Mouse (Mus musculus) urinary bladder, adult 2 months (tissue): ENCODE data around the gene Gm5447. TPM values are rescaled to one million over a fixed set of nuclear protein-coding genes. Genes with fewer than 3 reads are reported as not detected.
A peak's percentile ranks its signal among the peaks of the same experiment; 100 is the strongest.

Experiments used
- DNase-seq: peaks from one replicate; pipeline ENCODE4 v3.0.0; 2022; ENCODE audit warnings: low spot score
- polyA plus RNA-seq: library from polyadenylated mRNA; depleted of rRNA; stranded (reverse); fragments of >200 nt; gene quantifications from 2 replicates; pipeline ENCODE4 v1.2.3, GENCODE M21; 2012; rRNA removed

Gm5447 gene
- 0.08 and 0.12 TPM in 2 replicates for polyA plus RNA-seq

DNA sequence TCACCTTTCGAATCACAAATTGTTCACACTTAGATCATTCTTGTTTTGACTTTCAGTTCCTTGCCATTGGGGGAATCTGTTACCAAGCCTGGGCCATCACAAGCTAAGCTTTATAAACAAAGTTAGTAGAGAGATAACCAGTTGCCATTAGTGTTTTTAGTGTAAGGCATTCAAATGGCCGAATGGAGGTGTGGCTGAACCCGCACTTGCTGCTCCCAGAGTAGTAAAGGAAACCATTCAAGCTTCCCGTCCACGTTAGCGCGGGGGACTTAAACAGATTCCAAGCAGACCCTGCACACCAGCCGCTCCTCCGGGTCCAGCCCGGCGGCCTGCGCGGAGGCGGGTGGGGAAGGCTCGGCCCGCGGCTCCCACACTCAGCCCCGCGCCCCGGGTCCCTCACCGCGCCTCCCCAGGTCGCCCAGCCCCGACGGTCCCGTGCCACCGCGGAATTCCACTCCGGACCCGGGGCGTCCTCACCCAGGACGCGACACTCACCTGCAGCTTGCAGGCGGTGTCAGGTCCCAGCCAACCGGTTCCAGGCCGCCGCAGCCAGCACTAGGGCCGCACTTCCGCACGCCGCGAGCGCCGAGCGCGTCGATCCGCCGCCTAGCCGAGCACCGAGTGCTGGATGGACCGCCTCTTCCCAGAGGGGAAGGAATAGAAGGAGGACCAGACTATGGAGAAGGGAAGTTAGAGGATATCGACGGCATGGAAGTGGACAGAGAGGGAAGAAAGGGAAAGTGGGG, at the start of gene Gm5447, which contains the start of gene Exoc2:
Gm5447 (plus strand) TSS at position 704 of the 746 bp plus-strand sequence.
Exoc2 (minus strand) TSS at position 593 of the 746 bp plus-strand sequence.
- peak; percentile 73 for DNase-seq

DNA sequence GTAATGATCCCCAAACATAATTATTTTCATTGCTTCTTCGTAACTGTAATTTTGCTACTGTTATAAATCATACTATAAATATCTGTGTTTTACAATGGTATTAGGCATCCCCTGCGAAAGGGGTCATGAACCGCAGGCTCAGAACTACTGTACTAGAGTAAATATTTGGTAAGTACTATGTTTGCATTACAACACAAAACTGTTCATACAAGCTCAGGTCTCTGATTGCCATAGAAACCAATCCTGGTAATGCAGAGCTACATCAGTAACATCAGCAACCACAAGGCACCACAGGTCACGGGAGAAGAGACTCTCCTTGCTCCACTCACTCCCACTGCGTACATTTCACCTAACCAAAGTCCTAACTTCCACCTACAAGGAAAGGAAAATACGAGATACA, 49.7 kb upstream of the Gm5447 start:
- no peak for DNase-seq

DNA sequence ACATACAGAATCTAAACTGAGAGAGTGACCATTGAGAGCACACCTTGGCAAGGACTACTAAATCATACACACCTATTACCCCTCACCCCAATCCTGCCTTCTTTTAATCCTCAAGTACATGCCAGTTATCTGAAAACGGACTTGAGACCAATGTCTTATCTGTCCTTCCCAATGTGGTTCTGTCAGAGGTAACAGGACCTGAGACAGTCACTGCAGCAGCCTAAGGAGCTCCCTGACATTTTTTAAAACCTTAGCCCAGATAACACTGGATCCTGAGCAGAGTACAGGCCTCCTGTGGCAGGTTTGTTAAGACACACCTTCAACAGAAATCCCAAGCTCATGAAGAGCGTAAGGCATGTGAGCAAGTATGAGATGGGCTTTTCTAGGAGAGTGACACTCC, 44.9 kb upstream of the Gm5447 start:
- no peak for DNase-seq

DNA sequence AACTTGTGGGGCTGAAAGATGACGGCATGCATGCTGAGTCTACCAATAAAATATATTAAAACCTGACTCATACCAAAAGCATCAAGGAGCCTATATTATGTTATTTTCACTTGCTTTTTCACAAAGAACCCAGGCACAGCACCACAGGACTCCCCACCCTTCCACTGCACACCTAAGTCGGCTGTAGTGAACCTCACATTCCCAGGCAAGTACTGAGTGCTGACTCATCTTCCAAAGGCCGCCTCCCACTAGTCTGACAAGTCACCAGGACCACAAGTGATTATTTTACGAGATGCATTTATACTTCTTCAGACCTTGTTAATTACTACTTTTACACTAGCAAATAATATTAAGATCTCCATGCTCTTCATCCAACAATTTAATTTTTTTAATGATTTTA, 42.4 kb upstream of the Gm5447 start:
- no peak for DNase-seq

GRCm38 (mm10) chr13:30932972-30933371, 41.0 kb upstream of the Gm5447 start:
- no peak for DNase-seq

DNA sequence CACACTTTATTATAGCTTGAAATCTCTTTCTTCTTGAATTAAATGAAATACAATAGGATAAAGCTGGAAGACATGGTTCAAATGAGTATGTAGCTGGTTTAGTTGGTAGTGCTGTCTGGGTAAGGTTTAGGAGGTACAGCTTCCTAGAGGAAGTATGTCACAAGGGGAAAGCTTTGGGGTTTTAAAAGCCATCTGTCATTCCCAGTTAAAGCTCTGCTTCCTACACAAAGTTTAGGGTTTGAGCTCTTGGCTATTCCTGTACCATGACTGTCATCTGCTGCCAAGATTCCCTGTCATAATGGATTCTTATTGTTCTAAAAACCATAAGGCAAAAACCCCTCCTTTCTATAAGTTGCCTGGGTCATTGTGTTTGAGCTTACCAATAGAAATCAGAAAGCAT, 28.2 kb upstream of the Gm5447 start:
- DNase-seq = no peak

GRCm38 (mm10) chr13:30947129-30947528, 26.9 kb upstream of the Gm5447 start:
- no peak for DNase-seq

- DNase-seq = no peak
Measured at GRCm38 (mm10) chr13:30947540-30947939, 26.5 kb upstream of the Gm5447 start, which contains the start of gene Hus1b. TSS of gene Hus1b (minus strand) at chr13:30947759.

DNA sequence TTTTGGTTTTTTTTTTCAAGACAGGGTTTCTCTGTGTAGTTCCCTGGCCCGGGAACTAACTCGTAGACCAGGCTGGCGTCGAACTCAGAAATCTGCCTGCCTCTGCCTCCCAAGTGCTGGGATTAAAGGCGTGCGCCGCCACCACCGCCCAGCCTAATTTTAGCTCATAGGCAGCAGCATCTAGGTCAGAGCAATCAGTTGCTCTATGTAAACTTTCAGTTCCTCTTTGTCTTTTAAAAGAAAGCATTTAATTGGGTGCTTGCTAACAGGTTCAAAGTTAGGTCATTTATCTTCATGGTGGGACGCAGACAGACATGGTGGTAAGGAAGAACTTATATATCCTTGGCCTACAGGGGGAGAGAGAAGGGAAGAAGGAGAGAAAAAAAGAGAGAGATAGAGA, 24.8 kb upstream of the Gm5447 start:
- no peak for DNase-seq

- no peak for DNase-seq
Measured at GRCm38 (mm10) chr13:30952044-30952443, 22.0 kb upstream of the Gm5447 start.

GRCm38 (mm10) chr13:30953580-30953979, 20.4 kb upstream of the Gm5447 start:
- DNase-seq = no peak

DNA sequence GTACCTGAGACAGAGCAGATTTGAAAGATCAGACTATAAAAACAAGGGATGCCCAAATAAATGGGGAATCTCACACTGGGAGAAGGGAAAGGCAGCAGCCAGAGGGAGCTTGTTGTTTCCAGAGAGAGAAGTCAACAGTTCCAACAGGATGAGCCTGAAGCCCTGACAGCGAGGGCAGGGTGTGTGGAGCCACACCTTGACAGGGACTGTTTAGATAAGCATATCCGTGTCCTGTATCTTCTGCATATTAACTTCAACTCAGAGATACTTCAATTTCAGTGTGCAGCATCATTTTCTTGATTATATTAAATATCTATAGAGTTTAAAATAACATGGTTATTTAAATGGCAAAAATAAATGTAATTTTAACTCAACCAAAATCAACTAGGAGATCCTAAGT, 13.3 kb upstream of the Gm5447 start:
- no peak for DNase-seq

DNA sequence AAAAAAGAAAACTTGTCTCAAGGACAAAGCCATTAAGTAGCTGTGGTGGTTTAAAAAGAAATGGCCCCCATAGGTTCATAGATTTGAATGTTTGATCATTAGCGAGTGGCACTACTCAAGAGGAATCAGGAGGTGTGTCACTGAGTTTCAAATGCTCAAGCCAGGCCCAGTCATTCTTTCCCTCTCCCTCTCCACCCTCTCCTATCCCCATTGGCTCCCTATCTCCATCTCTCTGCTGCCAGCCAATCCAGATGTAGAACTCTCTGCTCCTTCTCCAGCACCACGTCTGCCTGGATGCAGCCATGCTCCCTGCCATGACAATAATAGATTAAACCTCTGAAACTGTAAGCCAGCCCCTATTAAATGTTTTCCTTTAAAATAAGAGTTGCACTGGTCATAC, 12.1 kb upstream of the Gm5447 start:
- DNase-seq = no peak

- no peak for DNase-seq
Measured at GRCm38 (mm10) chr13:30966507-30966911, 7.5 kb upstream of the Gm5447 start.

DNA sequence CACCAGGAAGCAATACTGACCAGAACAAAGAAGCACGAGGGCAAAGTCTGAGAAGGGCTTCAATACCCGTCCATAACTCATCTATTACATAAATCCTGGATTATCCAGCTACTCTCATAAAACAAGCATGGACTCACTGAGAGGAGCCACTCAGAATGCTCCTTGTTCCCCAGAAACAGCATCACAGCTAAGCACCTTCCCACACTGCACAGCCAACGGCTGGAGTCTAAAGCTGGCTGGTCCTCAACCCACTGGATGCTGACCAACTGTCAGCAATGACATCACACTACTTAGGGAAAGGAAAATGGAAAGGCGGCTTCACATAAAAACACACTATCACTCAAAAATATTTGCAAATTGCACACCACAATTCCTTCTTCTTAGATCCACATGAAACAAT, 5.7 kb upstream of the Gm5447 start:
- DNase-seq = no peak

DNA sequence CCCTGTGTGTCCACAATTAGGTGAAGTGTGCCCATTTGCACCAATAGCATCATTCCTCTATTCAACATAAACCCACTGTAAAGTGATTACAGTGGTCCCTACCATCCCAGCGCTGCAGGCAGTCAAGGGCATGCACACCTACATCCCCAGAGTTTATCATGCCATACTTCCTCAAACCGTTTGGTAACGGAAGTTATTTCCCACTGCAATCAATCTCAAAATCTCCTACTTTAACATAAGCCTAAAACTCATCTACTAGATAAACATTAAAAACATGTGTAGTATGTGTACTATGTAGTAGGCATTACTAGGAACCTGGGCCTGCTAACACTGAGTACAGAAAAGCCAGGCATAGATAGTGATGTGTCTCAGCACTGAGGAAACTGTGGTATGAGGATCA, 3.0 kb upstream of the Gm5447 start:
- no peak for DNase-seq

GRCm38 (mm10) chr13:30972102-30972501, 1.9 kb upstream of the Gm5447 start:
- DNase-seq = no peak

DNA sequence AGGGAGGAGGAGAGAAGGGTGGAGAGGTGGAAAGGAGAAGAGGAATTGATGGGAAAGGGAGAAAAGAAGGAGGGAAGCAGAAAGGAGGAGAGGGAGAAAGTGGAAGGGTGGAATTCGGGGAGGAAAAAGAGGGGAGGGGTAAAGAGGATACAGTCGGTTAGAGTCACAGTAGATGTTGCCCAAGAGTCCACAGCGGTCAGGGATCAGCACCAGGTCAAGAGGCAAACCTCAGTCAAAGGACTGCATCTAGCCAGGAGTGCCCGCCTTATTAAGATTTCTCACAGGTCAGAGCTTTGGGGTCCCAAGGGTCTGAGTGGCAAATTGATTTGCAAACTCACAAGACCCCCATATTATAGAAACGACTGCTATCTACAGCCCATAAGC, 235 bp downstream of the Gm5447 start:
- no peak for DNase-seq

GRCm38 (mm10) chr13:30976536-30977084, 2.6 kb downstream of the Gm5447 start:
- DNase-seq = no peak

GRCm38 (mm10) chr13:30978224-30978623, 4.2 kb downstream of the Gm5447 start:
- no peak for DNase-seq

DNA sequence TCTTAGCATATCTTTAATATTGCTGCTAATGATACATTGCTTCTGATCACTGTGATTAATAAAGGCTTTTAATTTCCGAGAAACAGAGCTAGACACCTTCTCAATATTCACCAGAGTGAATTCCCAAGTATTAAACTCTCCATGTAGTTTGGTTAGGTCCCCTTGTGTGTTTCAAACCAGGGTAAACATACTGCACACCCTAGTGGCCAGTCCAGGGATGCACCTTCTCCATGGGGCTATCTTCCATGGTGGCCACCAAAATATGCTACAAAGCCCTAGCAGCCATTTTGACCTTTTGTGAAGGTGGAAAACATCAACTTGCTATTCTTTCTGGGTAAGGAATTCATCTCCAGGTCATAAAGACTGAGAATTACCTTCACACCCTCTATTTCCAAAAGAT, 7.7 kb downstream of the Gm5447 start:
- DNase-seq = no peak

GRCm38 (mm10) chr13:30985275-30985597, 11.2 kb downstream of the Gm5447 start:
- DNase-seq = no peak

- DNase-seq = no peak
Measured at GRCm38 (mm10) chr13:30985598-30986466, 11.8 kb downstream of the Gm5447 start.
